Mouse (Mus musculus): Measurements from ENCODE around the gene P2rx4. TPM values are rescaled to one million over a fixed set of nuclear protein-coding genes. Genes with fewer than 3 reads are reported as not detected.
A peak's percentile ranks its signal among the peaks of the same experiment; 100 is the strongest.

Gene P2rx4
- total RNA-seq, 1 experiment from 2014 or later = 36.3 TPM

DNA sequence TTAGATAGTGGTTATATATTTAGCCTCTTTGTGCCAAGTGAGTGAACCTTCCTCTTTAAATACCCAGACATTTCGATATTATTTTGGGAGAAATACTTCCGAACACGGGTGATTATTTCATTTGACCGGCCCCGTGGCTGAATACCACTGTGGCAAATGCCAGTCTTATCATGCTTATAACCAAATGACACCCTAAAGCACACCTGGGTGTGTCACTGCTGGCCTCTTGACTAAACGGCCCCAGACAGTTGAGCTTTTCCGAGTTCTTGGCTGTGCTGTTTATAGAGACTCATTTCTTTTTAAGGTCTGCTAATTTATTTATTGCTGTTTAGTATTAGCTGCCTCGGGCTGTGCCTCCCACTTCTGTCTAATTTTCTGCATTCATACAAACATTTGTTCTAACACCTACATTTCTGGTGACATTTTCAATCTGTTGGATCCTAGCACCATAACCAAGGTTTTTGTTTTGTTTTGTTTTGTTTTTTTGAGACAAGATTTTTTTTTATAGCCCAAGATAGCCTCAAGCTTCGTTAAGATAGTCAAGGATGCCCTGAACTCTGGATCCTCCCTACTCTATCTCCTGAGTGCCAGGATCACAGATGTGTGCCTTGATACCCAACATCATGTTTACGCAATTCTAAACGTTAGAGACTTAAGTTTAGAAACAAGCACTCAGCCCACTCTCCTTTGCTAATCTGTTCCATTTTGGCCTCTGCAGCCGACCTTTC, 7.1 kb upstream of the P2rx4 start:
- no peak for ATAC-seq (ENCODE audit: extremely low read depth, insufficient number of reproducible peaks, low FRiP score, poor library complexity, severe bottlenecking)

DNA sequence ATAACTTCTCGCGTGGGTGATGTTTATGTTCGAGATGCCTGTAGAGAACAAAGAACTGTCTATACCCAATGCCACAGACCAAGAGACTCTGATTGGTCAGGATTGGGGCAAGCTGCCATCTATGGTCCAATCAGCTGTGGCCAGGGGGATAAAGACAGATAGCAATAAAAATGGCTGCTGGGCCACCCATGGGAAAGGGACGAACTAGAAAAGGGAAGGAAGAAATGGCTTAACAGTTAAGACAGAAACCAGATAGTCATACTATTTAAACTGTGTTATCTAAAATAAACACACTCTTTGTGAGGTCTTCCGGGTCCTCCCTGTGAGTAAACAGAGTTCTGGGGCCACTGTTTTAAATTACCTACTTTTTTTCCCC, 6.5 kb upstream of the P2rx4 start:
- ATAC-seq (ENCODE audit: extremely low read depth, insufficient number of reproducible peaks, low FRiP score, poor library complexity, severe bottlenecking) = no peak

DNA sequence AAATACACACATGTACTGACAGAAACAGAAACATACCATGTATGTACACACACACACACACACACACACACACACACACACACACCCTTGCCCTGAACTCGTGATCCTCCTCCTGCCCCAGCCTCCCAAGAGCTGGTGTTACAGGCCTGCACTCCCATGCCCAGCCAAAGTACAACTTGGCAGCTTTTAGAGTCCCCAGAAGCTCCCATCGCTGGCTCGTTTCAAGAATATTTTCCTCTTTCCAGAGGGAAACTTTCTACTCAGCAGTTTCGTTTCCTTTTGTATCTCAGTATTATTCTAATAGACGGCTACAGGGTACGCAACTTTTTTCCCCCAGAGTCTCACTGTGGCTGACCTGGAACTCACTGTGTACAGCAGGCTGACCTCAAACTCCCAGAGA, 5.2 kb upstream of the P2rx4 start:
- ATAC-seq (ENCODE audit: extremely low read depth, insufficient number of reproducible peaks, low FRiP score, poor library complexity, severe bottlenecking) = no peak

DNA sequence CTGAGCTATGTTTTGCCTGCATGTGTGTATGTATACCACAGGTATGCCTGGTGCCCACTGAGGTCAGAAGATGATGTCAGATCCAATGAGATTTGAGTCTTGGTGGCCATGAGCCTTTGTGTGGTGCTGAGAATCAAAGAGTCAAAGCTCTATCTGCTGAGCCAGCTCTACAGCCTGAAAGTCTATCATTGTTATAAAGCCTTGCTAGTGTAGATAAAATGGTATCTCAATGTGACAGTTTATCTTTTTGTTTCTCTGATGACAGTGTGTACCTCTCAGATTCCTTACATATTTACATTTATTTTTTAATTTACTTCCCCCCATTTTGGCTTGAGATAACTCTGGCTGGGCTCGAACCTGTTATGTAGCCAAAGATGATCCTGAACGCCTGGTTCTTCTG, 3.8 kb upstream of the P2rx4 start:
- ATAC-seq (ENCODE audit: extremely low read depth, insufficient number of reproducible peaks, low FRiP score, poor library complexity, severe bottlenecking) = no peak

DNA sequence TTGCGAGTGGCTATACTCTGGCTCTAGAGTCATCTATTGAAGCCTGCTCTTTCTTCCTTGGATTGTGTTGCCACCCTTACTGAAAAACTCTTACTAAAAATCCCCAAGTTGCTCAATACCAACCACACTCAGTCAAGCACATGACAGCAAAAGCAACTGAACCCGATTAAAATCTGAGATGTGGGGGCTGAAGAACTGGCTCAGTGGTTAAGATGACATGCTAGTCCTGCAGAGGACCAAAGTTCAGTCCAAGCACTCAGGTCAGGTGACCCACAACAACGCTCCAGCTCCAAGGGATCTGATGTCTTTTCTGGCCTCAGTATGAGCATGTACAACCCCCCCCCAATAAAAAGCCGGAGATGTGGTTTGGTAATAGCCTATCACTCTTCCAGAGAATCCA, 2.8 kb upstream of the P2rx4 start:
- ATAC-seq (ENCODE audit: extremely low read depth, insufficient number of reproducible peaks, low FRiP score, poor library complexity, severe bottlenecking) = no peak

DNA sequence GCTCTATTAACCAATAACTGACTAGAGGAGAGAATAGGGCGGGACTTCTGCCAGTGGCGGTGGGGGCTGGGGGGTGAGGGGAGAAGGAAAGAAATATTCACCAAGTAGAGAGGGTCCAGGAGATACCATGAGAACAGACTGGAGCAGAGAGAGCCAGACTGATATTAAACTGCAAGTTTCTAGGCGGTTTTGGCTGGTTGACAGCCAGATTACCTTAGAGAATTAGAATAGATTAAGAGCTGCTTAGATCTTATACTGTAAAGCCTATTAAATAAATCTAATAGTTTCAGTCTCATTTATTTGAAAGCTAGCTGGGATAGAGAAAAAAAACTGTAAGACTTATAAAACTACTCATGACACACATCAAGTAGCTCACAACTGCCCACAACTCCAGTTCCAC, 2.2 kb upstream of the P2rx4 start:
- no peak for ATAC-seq (ENCODE audit: extremely low read depth, insufficient number of reproducible peaks, low FRiP score, poor library complexity, severe bottlenecking)

DNA sequence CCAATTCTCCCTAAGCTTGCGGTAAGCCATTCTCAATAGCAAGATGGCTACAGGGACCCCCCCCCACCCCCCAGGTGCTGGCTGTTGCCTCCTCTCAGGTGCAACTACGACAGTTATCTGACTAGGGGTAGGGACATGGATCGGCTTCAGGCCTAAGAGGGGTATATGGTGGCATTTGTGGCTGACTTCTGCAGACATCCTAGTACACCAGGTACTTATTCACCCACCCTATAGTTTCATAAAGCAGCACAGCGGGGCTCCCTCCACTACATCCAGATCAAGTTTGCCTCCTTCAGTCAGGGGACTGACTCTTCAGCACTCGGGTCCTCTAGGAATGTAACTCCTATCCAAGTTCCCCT, 448 bp upstream of the P2rx4 start:
- no peak for ATAC-seq (ENCODE audit: extremely low read depth, insufficient number of reproducible peaks, low FRiP score, poor library complexity, severe bottlenecking)

DNA sequence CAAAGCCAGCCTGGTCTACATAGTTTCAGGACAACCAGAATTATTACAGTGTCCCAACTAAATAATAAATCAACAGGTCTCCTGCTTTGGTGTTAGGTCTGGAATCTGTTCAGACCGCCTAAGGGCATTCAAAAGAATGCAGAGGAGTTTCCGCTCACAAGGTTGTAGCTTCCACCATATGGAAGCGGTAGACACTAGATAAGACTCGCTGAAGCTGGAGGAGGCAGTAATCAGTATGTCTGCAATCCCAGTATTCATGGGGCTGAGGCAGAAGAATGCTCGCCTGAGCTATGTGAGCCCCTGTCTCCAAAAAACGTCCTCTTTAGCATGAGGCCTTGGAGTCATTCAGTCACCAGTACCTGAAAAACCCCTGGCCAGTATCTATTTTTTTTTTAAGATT, 1.5 kb downstream of the P2rx4 start:
- no peak for ATAC-seq (ENCODE audit: extremely low read depth, insufficient number of reproducible peaks, low FRiP score, poor library complexity, severe bottlenecking)

DNA sequence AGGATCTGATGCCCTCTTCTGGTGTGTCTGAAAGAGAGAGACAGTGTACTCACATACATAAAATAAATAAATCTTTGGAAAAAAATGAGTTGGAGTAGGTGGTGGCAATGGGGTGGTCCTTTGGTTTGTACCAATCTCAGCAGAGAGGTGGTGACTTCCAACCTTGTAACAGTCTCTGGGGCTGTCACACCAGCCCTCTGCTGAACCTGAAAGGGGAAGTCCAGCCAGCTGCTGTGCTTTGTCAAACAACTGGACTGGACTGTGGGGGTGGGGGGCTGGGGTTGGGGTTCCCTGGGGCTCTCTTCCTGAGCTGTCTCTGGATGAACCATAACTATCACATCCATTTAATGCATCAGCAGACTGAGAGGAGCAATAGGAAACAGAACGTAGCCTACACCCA, 8.4 kb downstream of the P2rx4 start:
- ATAC-seq (ENCODE audit: extremely low read depth, insufficient number of reproducible peaks, low FRiP score, poor library complexity, severe bottlenecking) = no peak

DNA sequence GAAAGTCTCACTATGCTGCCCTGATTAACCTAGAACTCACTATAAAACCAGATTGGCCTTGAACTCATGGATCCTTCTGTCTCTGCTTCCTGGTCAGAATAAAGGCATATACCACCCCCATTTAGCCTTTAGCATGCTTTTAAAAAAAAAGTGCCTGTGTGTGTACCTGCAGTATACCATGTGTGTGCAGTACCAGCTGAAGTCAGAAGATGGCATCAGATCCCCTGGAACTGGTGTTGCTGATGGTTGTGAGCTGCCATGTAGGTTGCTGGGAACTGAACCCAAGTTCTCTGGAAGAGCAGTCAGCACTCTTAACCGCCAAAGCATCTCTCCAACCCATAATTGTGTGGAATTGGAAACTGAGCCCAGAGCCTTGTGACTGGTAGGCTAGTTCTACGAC, 9.4 kb downstream of the P2rx4 start:
- no peak for ATAC-seq (ENCODE audit: extremely low read depth, insufficient number of reproducible peaks, low FRiP score, poor library complexity, severe bottlenecking)

DNA sequence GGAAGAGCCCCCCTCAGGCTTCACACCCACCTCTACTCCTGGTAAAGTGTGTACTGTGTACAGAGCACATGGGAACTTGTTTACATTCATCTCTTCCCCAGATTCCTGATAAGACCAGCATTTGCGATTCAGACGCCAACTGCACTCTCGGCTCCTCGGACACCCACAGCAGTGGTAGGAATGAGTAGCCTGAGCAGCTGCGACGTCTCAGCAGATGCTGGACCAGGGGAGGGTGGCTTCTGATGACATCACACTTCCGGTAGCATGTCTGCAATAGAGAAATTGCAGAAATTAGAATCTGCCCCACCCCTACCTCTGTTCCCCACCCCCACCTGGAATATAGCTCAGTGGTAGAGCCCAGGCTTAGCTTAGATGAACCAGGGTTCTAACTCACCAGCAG, 11.1 kb downstream of the P2rx4 start:
- no peak for ATAC-seq (ENCODE audit: extremely low read depth, insufficient number of reproducible peaks, low FRiP score, poor library complexity, severe bottlenecking)

DNA sequence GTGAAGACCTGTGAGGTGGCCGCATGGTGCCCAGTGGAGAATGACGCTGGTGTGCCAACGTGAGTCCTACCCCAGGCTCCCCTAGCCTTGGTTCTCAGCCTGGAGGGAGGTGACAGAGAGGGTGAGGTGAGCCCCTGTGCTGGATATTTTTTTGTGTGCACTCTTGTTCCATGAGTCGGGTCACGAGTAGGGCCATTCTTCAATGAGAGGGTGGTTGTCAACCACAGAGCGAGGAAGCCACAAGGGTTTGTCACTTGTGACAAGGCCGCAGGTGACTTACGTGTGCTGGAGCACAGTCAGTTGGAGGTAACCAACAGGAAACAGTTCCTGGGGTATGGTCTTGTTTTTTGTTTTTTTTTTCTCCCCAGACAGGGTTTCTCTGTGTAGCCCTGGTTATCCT, 11.8 kb downstream of the P2rx4 start:
- ATAC-seq (ENCODE audit: extremely low read depth, insufficient number of reproducible peaks, low FRiP score, poor library complexity, severe bottlenecking) = peak; percentile 45; the same call in 1 of the 2 replicates

DNA sequence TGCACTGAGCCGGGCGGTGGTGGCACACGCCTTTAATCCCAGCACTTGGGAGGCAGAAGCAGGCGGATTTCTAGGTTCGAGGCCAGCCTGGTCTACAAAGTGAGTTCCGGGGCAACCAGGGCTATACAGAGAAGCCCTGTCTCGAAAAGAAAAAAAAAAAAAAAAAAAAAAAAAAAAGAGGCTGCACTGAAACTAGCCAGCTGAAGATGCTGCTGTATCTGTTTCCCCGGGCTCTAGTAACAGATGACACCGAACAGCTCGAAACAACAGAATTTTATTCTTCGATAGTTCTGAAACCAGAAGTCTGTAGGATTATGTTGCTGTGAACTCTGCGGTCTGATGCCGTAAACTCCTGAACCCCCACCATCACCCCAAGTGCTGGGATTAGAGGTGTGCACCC, 18.1 kb downstream of the P2rx4 start:
- no peak for ATAC-seq (ENCODE audit: extremely low read depth, insufficient number of reproducible peaks, low FRiP score, poor library complexity, severe bottlenecking)

DNA sequence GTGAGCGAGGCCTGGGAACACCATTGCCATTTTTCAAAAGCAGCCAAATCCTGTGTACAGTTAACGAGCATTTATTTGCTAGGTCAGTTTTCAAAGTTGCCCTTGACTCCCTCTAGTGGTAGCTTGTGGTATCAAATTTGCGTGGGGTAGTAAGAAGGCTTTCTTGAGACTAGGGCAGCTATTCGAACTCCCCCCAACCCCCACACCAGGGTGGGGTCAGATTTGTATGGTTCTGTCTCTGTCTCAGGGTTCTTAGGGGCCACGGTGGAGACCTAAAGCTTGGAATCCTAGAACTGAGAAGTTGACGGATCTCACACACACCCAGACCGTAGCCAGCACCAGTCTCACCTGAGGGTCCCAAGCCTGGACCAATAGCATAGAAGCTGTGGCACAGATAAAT, 18.7 kb downstream of the P2rx4 start:
- ATAC-seq (ENCODE audit: extremely low read depth, insufficient number of reproducible peaks, low FRiP score, poor library complexity, severe bottlenecking) = 0 out of 2 replicates have a peak, but pooled peaks have one; percentile 47

DNA sequence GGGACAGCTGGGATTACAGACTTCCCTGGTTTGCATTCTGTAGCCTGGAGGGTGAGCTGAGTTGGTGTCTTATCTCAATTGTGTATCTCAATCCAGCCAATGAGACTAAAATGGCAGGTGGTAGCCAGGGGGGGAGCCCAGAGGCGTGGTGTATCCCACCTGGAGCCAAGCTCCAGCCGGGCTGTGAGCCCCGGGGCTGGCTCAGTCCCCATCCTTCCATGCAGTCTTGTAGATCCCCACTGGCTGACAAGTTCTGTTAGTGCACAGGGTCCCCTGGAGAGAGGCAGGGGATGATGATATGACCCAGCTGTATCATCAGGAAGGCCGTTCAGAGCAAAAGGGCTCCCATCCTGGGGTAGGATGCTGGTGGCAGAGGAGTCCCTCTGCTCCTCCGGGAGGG, 19.3 kb downstream of the P2rx4 start:
- no peak for ATAC-seq (ENCODE audit: extremely low read depth, insufficient number of reproducible peaks, low FRiP score, poor library complexity, severe bottlenecking)

DNA sequence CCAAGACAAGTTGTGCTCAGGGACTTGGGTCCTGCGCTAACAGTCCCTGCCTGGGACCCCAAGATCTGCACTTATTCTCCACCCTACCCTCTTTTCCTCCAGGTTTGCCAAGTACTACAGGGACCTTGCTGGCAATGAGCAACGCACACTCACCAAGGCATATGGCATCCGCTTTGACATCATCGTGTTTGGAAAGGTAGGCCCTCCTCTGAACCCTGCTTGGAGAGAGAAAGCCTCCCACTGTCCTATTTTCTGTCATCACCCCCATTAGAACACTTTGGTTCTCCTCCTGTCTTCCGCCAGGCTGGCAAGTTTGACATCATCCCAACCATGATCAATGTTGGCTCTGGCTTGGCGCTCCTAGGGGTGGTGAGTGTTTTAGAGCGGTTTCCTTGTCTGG, 19.8 kb downstream of the P2rx4 start:
- ATAC-seq (ENCODE audit: extremely low read depth, insufficient number of reproducible peaks, low FRiP score, poor library complexity, severe bottlenecking) = no peak

DNA sequence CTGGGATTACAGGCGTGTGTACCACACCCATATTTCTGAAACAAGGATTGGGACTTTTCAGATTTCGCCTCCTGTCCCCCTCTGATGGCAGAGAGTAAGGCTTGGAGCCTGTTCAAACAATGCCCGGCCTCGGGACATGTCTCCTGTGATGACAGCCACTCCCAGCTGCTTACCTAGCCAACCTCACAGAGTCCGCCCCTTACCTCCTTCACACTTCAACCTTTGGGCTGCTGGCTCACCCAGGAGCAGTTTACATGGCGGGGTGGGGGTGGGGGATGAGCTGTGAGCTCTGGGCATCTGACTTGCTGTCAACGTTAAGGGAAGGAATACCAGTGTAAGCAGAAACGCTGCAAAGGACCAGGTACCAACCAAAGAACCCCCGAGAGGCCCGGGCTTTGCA, 23.4 kb downstream of the P2rx4 start:
- no peak for ATAC-seq (ENCODE audit: extremely low read depth, insufficient number of reproducible peaks, low FRiP score, poor library complexity, severe bottlenecking)

DNA sequence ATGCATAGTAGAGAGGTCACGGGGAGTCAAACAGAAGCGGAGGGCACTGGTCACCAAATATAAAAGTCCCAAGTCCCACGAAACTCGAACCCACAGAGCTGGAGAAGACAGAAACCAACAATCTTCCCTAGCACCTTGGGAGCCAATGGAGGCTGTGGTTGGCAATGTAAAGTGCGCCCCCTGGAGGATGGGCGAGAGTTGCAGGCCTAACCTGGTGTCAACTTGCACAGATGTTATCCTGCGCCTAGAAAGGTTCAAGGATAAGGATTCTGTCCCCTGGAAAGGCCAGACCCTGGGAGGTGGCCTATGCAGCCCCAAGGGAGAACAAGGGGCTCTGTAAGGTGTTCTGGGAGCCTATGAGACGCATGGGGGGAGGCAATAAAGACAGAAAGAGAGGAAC, 24.0 kb downstream of the P2rx4 start:
- peak; percentile 57 for ATAC-seq (ENCODE audit: extremely low read depth, insufficient number of reproducible peaks, low FRiP score, poor library complexity, severe bottlenecking)

DNA sequence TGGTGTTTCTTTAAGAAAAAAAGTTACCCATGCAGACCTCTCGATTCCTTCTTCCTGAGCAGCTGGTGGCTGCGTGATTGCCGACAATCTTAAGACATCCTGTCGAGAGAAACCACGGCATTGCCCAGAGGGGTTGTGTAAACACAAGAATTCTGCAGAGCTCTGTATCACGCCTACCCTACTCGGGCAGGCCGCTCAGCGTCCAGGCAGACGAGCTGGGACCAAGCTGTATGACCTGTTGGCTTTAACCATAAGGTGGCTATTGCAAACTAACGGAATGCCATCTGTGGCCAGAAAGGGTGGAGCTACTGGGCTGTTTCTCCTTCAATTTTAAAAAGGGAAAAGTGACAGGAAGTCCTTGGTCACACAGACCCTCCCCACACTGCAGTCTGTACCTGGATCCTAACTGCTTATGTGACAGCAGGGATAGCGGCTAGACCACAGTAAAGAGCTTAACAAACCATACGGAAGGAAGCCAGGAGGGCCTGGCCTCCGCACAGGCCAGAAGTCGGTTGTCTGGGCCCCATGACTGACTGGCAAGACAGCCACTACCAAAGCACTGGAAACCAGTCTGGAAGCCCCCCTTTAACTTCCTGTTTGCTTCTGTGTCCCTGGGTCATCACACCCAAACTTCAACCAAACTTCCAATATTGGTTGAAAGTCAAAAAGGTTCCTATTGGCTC, 24.8 kb downstream of the P2rx4 start:
- ATAC-seq (ENCODE audit: extremely low read depth, insufficient number of reproducible peaks, low FRiP score, poor library complexity, severe bottlenecking) = no peak

DNA sequence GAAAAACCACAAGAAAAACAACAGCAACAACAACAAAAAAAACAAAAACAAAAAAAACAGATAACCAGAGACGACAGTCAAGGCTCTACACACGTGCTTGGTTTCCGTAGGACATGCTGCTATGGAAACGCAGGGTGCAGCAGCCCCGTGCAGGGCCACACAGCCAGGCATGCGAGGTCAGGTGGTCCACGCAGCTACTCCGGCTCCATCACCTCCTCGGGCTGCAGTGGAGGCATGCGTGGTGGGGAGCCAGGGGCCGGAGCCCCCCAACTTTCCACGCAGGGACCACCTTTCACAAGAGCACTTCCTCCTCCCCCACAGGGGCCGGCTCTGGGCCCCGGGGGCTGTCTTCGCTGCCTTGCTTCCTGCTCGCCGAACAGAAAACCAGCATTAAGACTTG, 26.5 kb downstream of the P2rx4 start:
- ATAC-seq (ENCODE audit: extremely low read depth, insufficient number of reproducible peaks, low FRiP score, poor library complexity, severe bottlenecking) = no peak

DNA sequence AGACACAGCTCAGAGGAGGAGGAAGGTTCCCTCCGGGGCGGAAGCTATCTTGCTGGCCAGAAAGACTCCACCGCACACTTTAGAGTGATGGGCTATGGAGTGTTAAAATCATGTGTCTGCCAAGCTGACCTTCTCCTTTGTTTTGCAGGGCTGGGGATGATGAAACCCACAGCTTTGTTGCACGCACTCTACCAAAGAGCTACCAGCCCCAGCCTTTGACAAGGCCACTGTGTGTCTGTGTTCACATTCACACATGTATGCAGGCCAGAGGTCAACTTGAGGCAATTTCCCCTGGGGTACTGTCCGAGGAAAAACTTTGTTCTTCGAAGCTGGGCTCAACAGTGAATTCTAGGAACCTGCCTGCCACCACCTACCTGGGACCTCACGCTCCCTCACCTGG, 28.5 kb downstream of the P2rx4 start:
- ATAC-seq (ENCODE audit: extremely low read depth, insufficient number of reproducible peaks, low FRiP score, poor library complexity, severe bottlenecking) = no peak

All from neutrophil, adult 5-6 weeks (primary cell).